ENCODE assay signal across 8 mouse cellular contexts in the genomic region with DNA sequence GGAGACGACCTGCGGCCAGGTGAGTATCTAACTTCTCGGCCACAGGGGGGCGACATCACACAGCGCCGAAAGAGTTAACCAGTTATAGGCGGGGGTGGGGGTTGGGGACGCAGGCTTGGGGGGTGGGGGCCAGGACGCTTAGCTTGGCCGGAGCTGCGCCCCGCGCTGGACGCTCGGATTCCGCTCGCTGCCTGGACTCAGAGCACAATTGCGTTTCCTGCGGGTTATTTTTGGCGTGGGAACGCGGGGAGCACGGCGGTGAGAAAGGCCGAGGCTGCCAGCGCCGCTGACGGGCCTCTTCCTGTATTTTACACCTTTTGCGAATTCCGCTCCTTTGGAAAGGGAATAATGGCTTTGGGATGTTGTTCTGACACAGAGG. TPM values are rescaled to one million over a fixed set of nuclear protein-coding genes. Genes with fewer than 3 reads are reported as not detected.
DNase-seq lines count a peak whose midpoint lies in the region; ATAC-seq and TF ChIP-seq lines count a peak whose summit lies in the region.

No protein-coding gene starts in this region.

- peaks cover 52% of the 10 kb centered on the region for H3K4me1 ChIP-seq in E14TG2a.4 (replicated peaks; ENCODE audit: low read depth, low read length)
- H3K4me1 ChIP-seq in forebrain, embryonic 11.5 days (replicated peaks; ENCODE audit: control insufficient read depth, insufficient read depth, low read length) = peaks cover 35% of the 10 kb centered on the region
- peaks cover 14% of the 10 kb centered on the region for H3K4me1 ChIP-seq in hindbrain, embryonic 11.5 days (replicated peaks; ENCODE audit: control insufficient read depth, insufficient read depth, low read length)
- H3K4me1 ChIP-seq in limb, embryonic 13.5 days = peaks cover 47% of the 10 kb centered on the region
- peaks cover 32% of the 10 kb centered on the region for H3K4me1 ChIP-seq in midbrain, embryonic 16.5 days (ENCODE audit: control insufficient read depth, insufficient read depth, low read length)

- H3K27ac ChIP-seq in forebrain, embryonic 11.5 days (ENCODE audit: low read depth, low read length) = no peak overlapping the region
- no peak overlapping the region for H3K27ac ChIP-seq in hindbrain, embryonic 11.5 days (ENCODE audit: low read depth, low read length)
- no peak overlapping the region for H3K27ac ChIP-seq in limb, embryonic 13.5 days
- no peak overlapping the region for H3K27ac ChIP-seq in midbrain, embryonic 16.5 days (ENCODE audit: low read length)

- peaks cover 97% of the 10 kb centered on the region for H3K27me3 ChIP-seq in E14TG2a.4 (ENCODE audit: insufficient read depth, low read length)
- H3K27me3 ChIP-seq in forebrain, embryonic 11.5 days (ENCODE audit: control insufficient read depth, insufficient read depth, low read length) = peaks cover 89% of the 10 kb centered on the region
- peaks cover 89% of the 10 kb centered on the region for H3K27me3 ChIP-seq in hindbrain, embryonic 11.5 days (ENCODE audit: control insufficient read depth, insufficient read depth, low read length)
- peaks cover 99% of the 10 kb centered on the region for H3K27me3 ChIP-seq in limb, embryonic 13.5 days
- peaks cover 55% of the 10 kb centered on the region for H3K27me3 ChIP-seq in midbrain, embryonic 16.5 days (ENCODE audit: control insufficient read depth, insufficient read depth, low read depth, low read length)

- DNase-seq in adrenal gland, postnatal 36 days = peak; percentile 66 to 76
- DNase-seq in forebrain, embryonic 11.5 days (ENCODE audit: low spot score) = no peak
- DNase-seq in hindbrain, embryonic 11.5 days (ENCODE audit: low spot score) = peak; percentile 59
- DNase-seq in thymus, postnatal 4 days = peak; percentile 80
- no peak for DNase-seq in ovary, postnatal 10 days (ENCODE audit: low spot score)

- H3K4me3 ChIP-seq in E14TG2a.4 (replicated peaks; ENCODE audit: low read length) = peak overlapping the region; percentile 77
- H3K4me3 ChIP-seq in forebrain, embryonic 11.5 days (ENCODE audit: low read depth, low read length) = peak overlapping the region; percentile 34
- peak overlapping the region; percentile 40 for H3K4me3 ChIP-seq in hindbrain, embryonic 11.5 days (ENCODE audit: low read depth, low read length)
- peak overlapping the region; percentile 51 for H3K4me3 ChIP-seq in limb, embryonic 13.5 days
- peak overlapping the region; percentile 52 for H3K4me3 ChIP-seq in midbrain, embryonic 16.5 days (ENCODE audit: low read depth, low read length)

- under 1% methylated on average over 30 of the region's 30 CpGs for WGBS in forebrain, embryonic 11.5 days
- under 1% methylated on average over 30 of the region's 30 CpGs for WGBS in hindbrain, embryonic 11.5 days
- WGBS in limb, embryonic 13.5 days = under 1% methylated on average over 30 of the region's 30 CpGs
- WGBS in midbrain, embryonic 16.5 days = under 1% methylated on average over 30 of the region's 30 CpGs

- no peak for ATAC-seq in forebrain, embryonic 11.5 days (replicated peaks; ENCODE audit: low FRiP score)
- ATAC-seq in hindbrain, embryonic 11.5 days (ENCODE audit: low FRiP score) = no peak
- ATAC-seq in limb, embryonic 13.5 days (ENCODE audit: low FRiP score, low read depth) = no peak
- ATAC-seq in midbrain, embryonic 16.5 days = no peak

- no peaks in the 10 kb centered on the region for H3K9me3 ChIP-seq in E14TG2a.4 (ENCODE audit: low read length)
- no peaks in the 10 kb centered on the region for H3K9me3 ChIP-seq in forebrain, embryonic 11.5 days (ENCODE audit: control insufficient read depth, low read length)
- H3K9me3 ChIP-seq in hindbrain, embryonic 11.5 days (ENCODE audit: control insufficient read depth, low read length) = no peaks in the 10 kb centered on the region
- no peaks in the 10 kb centered on the region for H3K9me3 ChIP-seq in limb, embryonic 13.5 days
- H3K9me3 ChIP-seq in midbrain, embryonic 16.5 days (replicated peaks; ENCODE audit: control insufficient read depth, low read length, poor library complexity, severe bottlenecking) = no peaks in the 10 kb centered on the region

- no peaks in the 10 kb centered on the region for H3K36me3 ChIP-seq in E14TG2a.4 (ENCODE audit: insufficient read depth, low read length)
- H3K36me3 ChIP-seq in forebrain, embryonic 11.5 days (ENCODE audit: control insufficient read depth, insufficient read depth, low read length) = no peaks in the 10 kb centered on the region
- H3K36me3 ChIP-seq in hindbrain, embryonic 11.5 days (ENCODE audit: control insufficient read depth, insufficient read depth, low read length) = no peaks in the 10 kb centered on the region
- H3K36me3 ChIP-seq in limb, embryonic 13.5 days = no peaks in the 10 kb centered on the region
- H3K36me3 ChIP-seq in midbrain, embryonic 16.5 days (ENCODE audit: control insufficient read depth, insufficient read depth, low read length) = no peaks in the 10 kb centered on the region

- 0 out of 2 replicates have a peak, but pooled peaks have one; percentile 33 for TF ChIP-seq CTCF in E14TG2a.4 (conservative IDR thresholded peaks at IDR 0.05; ENCODE audit: low read length)

- peak overlapping the region; percentile 60 for H3K4me2 ChIP-seq in forebrain, embryonic 11.5 days (ENCODE audit: low read depth, low read length, severe bottlenecking)
- H3K4me2 ChIP-seq in hindbrain, embryonic 11.5 days (replicated peaks; ENCODE audit: low read depth, low read length) = peak overlapping the region; percentile 50
- peak overlapping the region; percentile 89 for H3K4me2 ChIP-seq in limb, embryonic 13.5 days (replicated peaks)
- H3K4me2 ChIP-seq in midbrain, embryonic 16.5 days (ENCODE audit: low read length) = peak overlapping the region; percentile 89

- no peak overlapping the region for H3K9ac ChIP-seq in forebrain, embryonic 11.5 days (ENCODE audit: low read length)
- no peak overlapping the region for H3K9ac ChIP-seq in hindbrain, embryonic 11.5 days (ENCODE audit: low read depth, low read length)
- H3K9ac ChIP-seq in limb, embryonic 13.5 days = peak overlapping the region; percentile 60; the same call in 1 of the 2 replicates
- peak overlapping the region; percentile 61 for H3K9ac ChIP-seq in midbrain, embryonic 16.5 days (ENCODE audit: low read depth, low read length)

RNA-seq across cellular contexts. Expression of a gene that starts 1.5 kb away (rescaled TPM):
- total RNA-seq in adrenal gland, postnatal 36 days (2021) = 10 to 100 TPM in 1 of 2 experiments, 1 to 10 TPM in 1; 7.2 to 10.6 TPM
- 2.8 and 3.7 TPM in 2 replicates for polyA plus RNA-seq in forebrain, embryonic 11.5 days (2014; fragmentation: Nextera tagmentation; extraction: Ambion mirVana)
- polyA plus RNA-seq in hindbrain, embryonic 11.5 days (2014; fragmentation: Nextera tagmentation; extraction: Ambion mirVana) = 2.7 and 2.9 TPM in 2 replicates
- polyA plus RNA-seq in limb, embryonic 13.5 days (2015; fragmentation: Nextera tagmentation; extraction: Ambion mirVana) = 5.4 TPM in 2 replicates
- polyA plus RNA-seq in midbrain, embryonic 16.5 days (2015; fragmentation: Nextera tagmentation; extraction: Ambion mirVana) = 4.4 and 5.0 TPM in 2 replicates

RNA-seq across cellular contexts. Expression of a gene that starts 23.9 kb away (rescaled TPM):
- total RNA-seq in adrenal gland, postnatal 36 days (2021) = 1 to 10 TPM; 4.6 to 9.3 TPM
- 0.90 and 2.0 TPM in 2 replicates for polyA plus RNA-seq in forebrain, embryonic 11.5 days (2014; fragmentation: Nextera tagmentation; extraction: Ambion mirVana)
- 0.46 and 1.4 TPM in 2 replicates for polyA plus RNA-seq in hindbrain, embryonic 11.5 days (2014; fragmentation: Nextera tagmentation; extraction: Ambion mirVana)
- 0.70 and 1.0 TPM in 2 replicates for polyA plus RNA-seq in limb, embryonic 13.5 days (2015; fragmentation: Nextera tagmentation; extraction: Ambion mirVana)
- polyA plus RNA-seq in midbrain, embryonic 16.5 days (2015; fragmentation: Nextera tagmentation; extraction: Ambion mirVana) = 9.5 and 10.5 TPM in 2 replicates

RNA-seq across cellular contexts. Expression of a gene that starts 38.6 kb away (rescaled TPM):
- 10 to 100 TPM; 20.4 to 24.5 TPM for total RNA-seq in adrenal gland, postnatal 36 days (2021)
- 18.5 and 20.5 TPM in 2 replicates for polyA plus RNA-seq in forebrain, embryonic 11.5 days (2014; fragmentation: Nextera tagmentation; extraction: Ambion mirVana)
- 8.5 and 10.9 TPM in 2 replicates for polyA plus RNA-seq in hindbrain, embryonic 11.5 days (2014; fragmentation: Nextera tagmentation; extraction: Ambion mirVana)
- polyA plus RNA-seq in limb, embryonic 13.5 days (2015; fragmentation: Nextera tagmentation; extraction: Ambion mirVana) = 21.0 and 21.5 TPM in 2 replicates
- 30.2 and 31.7 TPM in 2 replicates for polyA plus RNA-seq in midbrain, embryonic 16.5 days (2015; fragmentation: Nextera tagmentation; extraction: Ambion mirVana)

RNA-seq across cellular contexts. Expression of a gene that starts 56.0 kb away (rescaled TPM):
- under 1 TPM; 0.36 to 0.60 TPM for total RNA-seq in adrenal gland, postnatal 36 days (2021)
- polyA plus RNA-seq in forebrain, embryonic 11.5 days (2014; fragmentation: Nextera tagmentation; extraction: Ambion mirVana) = 0.83 and 0.90 TPM in 2 replicates
- 3.1 and 3.5 TPM in 2 replicates for polyA plus RNA-seq in hindbrain, embryonic 11.5 days (2014; fragmentation: Nextera tagmentation; extraction: Ambion mirVana)
- 11.1 and 11.5 TPM in 2 replicates for polyA plus RNA-seq in limb, embryonic 13.5 days (2015; fragmentation: Nextera tagmentation; extraction: Ambion mirVana)
- polyA plus RNA-seq in midbrain, embryonic 16.5 days (2015; fragmentation: Nextera tagmentation; extraction: Ambion mirVana) = 47.5 and 53.8 TPM in 2 replicates

Comparison
In these comparisons a context has a peak if more than half of its experiments do, and no peak if none do; other contexts are left out.
1. DNase-seq: peak in adrenal gland, postnatal 36 days (2 of 2), hindbrain, embryonic 11.5 days (single experiment) and thymus, postnatal 4 days (single experiment); none in forebrain, embryonic 11.5 days (single experiment) and ovary, postnatal 10 days (single experiment).
2. H3K9ac ChIP-seq: peak in limb, embryonic 13.5 days (single experiment) and midbrain, embryonic 16.5 days (single experiment); none in forebrain, embryonic 11.5 days (single experiment) and hindbrain, embryonic 11.5 days (single experiment).
3. Peak in every context shown above with its lines, with median percentiles within 50 percentile points of each other: H3K4me3 ChIP-seq and H3K4me2 ChIP-seq.